Mouse (Mus musculus) heart, adult 2 months (tissue): ENCODE measurements around the gene Zfp688. TPM values are rescaled to one million over a fixed set of nuclear protein-coding genes. Genes with fewer than 3 reads are reported as not detected.

ENCODE experiments used
- DNase-seq, 2 experiments: peaks; one replicate each; pipeline ENCODE4 v3.0.0; 2021
- H3K27ac ChIP-seq: fragments of 200-600 bp; 2 replicates; pipeline ENCODE4 v1.8.1; 2022
- H3K27me3 ChIP-seq: fragments of 200-500 bp; 2 replicates; pipeline ENCODE4 v1.6.1; 2012; ENCODE audit warnings: mild to moderate bottlenecking, low read length, inconsistent platforms, mixed read lengths; ENCODE audit not compliant: control insufficient read depth, insufficient read depth
- H3K36me3 ChIP-seq: fragments of 200-500 bp; 2 replicates; pipeline ENCODE4 v1.6.1; 2012; ENCODE audit warnings: low read length, inconsistent platforms; ENCODE audit not compliant: control insufficient read depth, insufficient read depth
- H3K4me1 ChIP-seq: fragments of 200-500 bp; 2 replicates; pipeline ENCODE4 v1.6.1; 2011; ENCODE audit warnings: low read length; ENCODE audit not compliant: control insufficient read depth, insufficient read depth
- H3K4me3 ChIP-seq: fragments of 200-600 bp; 2 replicates; pipeline ENCODE4 v1.8.1; 2022
- H3K79me2 ChIP-seq: fragments of 200-500 bp; replicated peaks from 2 replicates; pipeline ENCODE4 v1.6.1; 2012; ENCODE audit warnings: mild to moderate bottlenecking, inconsistent platforms, low read length, moderate library complexity, mixed read lengths; ENCODE audit not compliant: control insufficient read depth, insufficient read depth
- H3K9ac ChIP-seq: fragments of 200-500 bp; 2 replicates; pipeline ENCODE4 v1.6.1; 2012; ENCODE audit warnings: low read depth, mild to moderate bottlenecking, control low read depth, inconsistent platforms, low read length, mixed read lengths
- CTCF ChIP-seq: fragments of 200-600 bp; IDR thresholded peaks from 2 replicates; pipeline ENCODE4 v1.8.1; 2022; ENCODE audit warnings: antibody characterized with exemption, mild to moderate bottlenecking, moderate library complexity
- EP300 ChIP-seq: fragments of 200-500 bp; IDR thresholded peaks from 2 replicates; pipeline ENCODE4 v1.6.1; 2011; ENCODE audit warnings: low read depth, low read length, control low read depth; ENCODE audit not compliant: insufficient read depth
- POLR2A ChIP-seq: fragments of 200-500 bp; IDR thresholded peaks from 2 replicates; pipeline ENCODE4 v1.6.1; 2011; ENCODE audit warnings: mild to moderate bottlenecking, low read depth, low read length, control low read depth; ENCODE audit not compliant: insufficient read depth
- WGBS: fragments of 180-500 bp; shearing (Covaris S2); methylation state at CpG from one replicate; pipeline ENCODE4 v1.1.7; 2018; 5-methylcytosine and 5-hydroxymethylcytosine counted together
- intact Hi-C: fragments of 180-260 bp; cut with DNase I; formaldehyde crosslinking; loops from one replicate; pipeline ENCODE4 v1.15.1; 2025
- polyA plus RNA-seq: library from polyadenylated mRNA; depleted of rRNA; stranded (reverse); fragments of >200 nt; gene quantifications from 2 replicates; pipeline ENCODE4 v1.2.3, GENCODE M21; 2012; rRNA removed
- total RNA-seq, 2 experiments: library from RNA; stranded (reverse); gene quantifications; 2 replicates each; pipeline ENCODE4 v1.2.3; 2021

Gene Zfp688
- total and polyA plus RNA-seq, 3 experiments: 3.3 to 4.9 (median 3.8) TPM

DNA sequence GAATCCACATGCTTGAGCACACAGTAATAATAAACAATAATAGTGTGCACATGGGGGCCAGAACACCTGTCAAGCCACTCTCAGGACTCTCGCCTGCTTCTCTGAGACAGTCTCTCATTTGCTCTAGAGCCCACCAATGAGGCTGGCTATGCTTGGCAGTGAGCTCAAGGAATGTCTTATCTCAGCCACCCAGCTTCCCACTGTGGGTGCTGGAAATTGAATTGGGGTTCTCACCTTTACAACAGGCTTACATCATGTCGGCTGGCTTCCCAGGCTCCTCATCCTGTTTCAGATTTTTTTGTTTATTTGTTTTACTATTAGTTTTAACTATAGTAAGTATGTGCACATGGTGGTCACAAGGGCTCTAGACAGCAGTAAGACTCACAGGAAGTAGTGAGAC lies 50.7 kb downstream of the Zfp688 start:
- 64% methylated on average over 2 of the region's 2 CpGs for WGBS

More for the DNA sequence above, 50.7 kb downstream of the Zfp688 start:
- no peaks in the 10 kb centered on the region for H3K79me2 ChIP-seq
- peaks cover 1% of the 10 kb centered on the region; the same call in 1 of the 2 replicates for H3K4me1 ChIP-seq
- no peaks in the 10 kb centered on the region for H3K27me3 ChIP-seq
- intact Hi-C loops: no loop called here
- no peak overlapping the region for H3K4me3 ChIP-seq
- no peak for TF ChIP-seq CTCF
- no peak for TF ChIP-seq EP300
- no peak for TF ChIP-seq POLR2A
- no peaks in the 10 kb centered on the region for H3K36me3 ChIP-seq
- no peak overlapping the region for H3K27ac ChIP-seq
- no peak for DNase-seq
- H3K9ac ChIP-seq: no peak overlapping the region

Other genes with a start within 250 kb of the Zfp688 start
- gene Cd2bp2, start 226.0 kb downstream of the Zfp688 start, total RNA-seq: 10 to 100 TPM; 33.4 to 35.2 TPM
- gene Cd2bp2, start 226.0 kb downstream of the Zfp688 start, polyA plus RNA-seq: 18.2 and 26.9 TPM in 2 replicates
- 10 to 100 TPM; 20.5 to 22.0 TPM for gene Tbc1d10b, start 213.6 kb downstream of the Zfp688 start, total RNA-seq
- gene Tbc1d10b, start 213.6 kb downstream of the Zfp688 start, polyA plus RNA-seq: 13.6 and 17.4 TPM in 2 replicates
- 1 to 10 TPM; 3.5 TPM for gene Mylpf, start 213.2 kb downstream of the Zfp688 start, total RNA-seq
- 0.74 and 1.1 TPM in 2 replicates for gene Mylpf, start 213.2 kb downstream of the Zfp688 start, polyA plus RNA-seq
- 1 to 10 TPM; 6.0 to 6.3 TPM for gene Zfp553, start 189.0 kb downstream of the Zfp688 start, total RNA-seq
- 5.0 and 6.5 TPM in 2 replicates for gene Zfp553, start 189.0 kb downstream of the Zfp688 start, polyA plus RNA-seq
- 1 to 10 TPM; 2.5 to 4.7 TPM for gene Sept1, start 188.9 kb downstream of the Zfp688 start, total RNA-seq
- gene Sept1, start 188.9 kb downstream of the Zfp688 start, polyA plus RNA-seq: 6.2 and 13.0 TPM in 2 replicates
- 10 to 100 TPM; 14.7 to 21.0 TPM for gene Zfp771, start 177.8 kb downstream of the Zfp688 start, total RNA-seq
- 16.9 and 30.0 TPM in 2 replicates for gene Zfp771, start 177.8 kb downstream of the Zfp688 start, polyA plus RNA-seq
- 10 to 100 TPM; 38.7 to 44.6 TPM for gene Dctpp1, start 161.4 kb downstream of the Zfp688 start, total RNA-seq
- gene Dctpp1, start 161.4 kb downstream of the Zfp688 start, polyA plus RNA-seq: 42.0 and 46.6 TPM in 2 replicates
- gene Sephs2, start 148.0 kb downstream of the Zfp688 start, total RNA-seq: 10 to 100 TPM; 27.2 to 32.9 TPM
- gene Sephs2, start 148.0 kb downstream of the Zfp688 start, polyA plus RNA-seq: 14.8 and 22.5 TPM in 2 replicates
- gene Itgal, start 125.8 kb downstream of the Zfp688 start, total RNA-seq: 1 to 10 TPM; 1.7 to 2.3 TPM
- gene Itgal, start 125.8 kb downstream of the Zfp688 start, polyA plus RNA-seq: 3.0 and 5.0 TPM in 2 replicates
- 10 to 100 TPM; 36.5 to 37.2 TPM for gene Zfp768, start 76.5 kb downstream of the Zfp688 start, total RNA-seq
- gene Zfp768, start 76.5 kb downstream of the Zfp688 start, polyA plus RNA-seq: 30.8 and 31.6 TPM in 2 replicates
- 1 to 10 TPM; 4.3 to 5.3 TPM for gene Zfp747, start 46.0 kb downstream of the Zfp688 start, total RNA-seq
- 2.9 and 3.9 TPM in 2 replicates for gene Zfp747, start 46.0 kb downstream of the Zfp688 start, polyA plus RNA-seq
- 1 to 10 TPM; 2.3 to 2.4 TPM for gene 9130019O22Rik, start 34.9 kb downstream of the Zfp688 start, total RNA-seq
- 1.7 and 2.4 TPM in 2 replicates for gene 9130019O22Rik, start 34.9 kb downstream of the Zfp688 start, polyA plus RNA-seq
- gene E430018J23Rik, start 28.4 kb downstream of the Zfp688 start, total RNA-seq: 1 to 10 TPM; 3.1 to 4.0 TPM
- gene E430018J23Rik, start 28.4 kb downstream of the Zfp688 start, polyA plus RNA-seq: 3.1 and 3.5 TPM in 2 replicates
- 1 to 10 TPM; 3.2 TPM for gene Zfp764, start 15.2 kb downstream of the Zfp688 start, total RNA-seq
- 2.6 and 3.5 TPM in 2 replicates for gene Zfp764, start 15.2 kb downstream of the Zfp688 start, polyA plus RNA-seq
- gene Zfp689, start 27.1 kb upstream of the Zfp688 start, total RNA-seq: 1 to 10 TPM in 1 of 2 experiments, under 1 TPM in 1; 0.93 to 1.5 TPM
- 1.8 and 2.0 TPM in 2 replicates for gene Zfp689, start 27.1 kb upstream of the Zfp688 start, polyA plus RNA-seq
- gene Prr14, start 37.5 kb upstream of the Zfp688 start, total RNA-seq: 10 to 100 TPM; 23.1 to 28.0 TPM
- 45.6 and 61.6 TPM in 2 replicates for gene Prr14, start 37.5 kb upstream of the Zfp688 start, polyA plus RNA-seq
- 10 to 100 TPM; 31.2 to 33.9 TPM for gene Fbrs, start 57.1 kb upstream of the Zfp688 start, total RNA-seq
- gene Fbrs, start 57.1 kb upstream of the Zfp688 start, polyA plus RNA-seq: 13.4 and 16.4 TPM in 2 replicates
- 10 to 100 TPM; 53.1 to 55.8 TPM for gene Srcap, start 89.9 kb upstream of the Zfp688 start, total RNA-seq
- gene Srcap, start 89.9 kb upstream of the Zfp688 start, polyA plus RNA-seq: 15.3 and 16.7 TPM in 2 replicates
- gene Gm42715, start 97.5 kb upstream of the Zfp688 start, total RNA-seq: 1 to 10 TPM; 7.8 to 8.2 TPM
- 7.9 and 9.3 TPM in 2 replicates for gene Gm42715, start 97.5 kb upstream of the Zfp688 start, polyA plus RNA-seq
- gene Tmem265, start 139.3 kb upstream of the Zfp688 start, total RNA-seq: not detected
- gene Tmem265, start 139.3 kb upstream of the Zfp688 start, polyA plus RNA-seq: not detected in 2 replicates
- gene Phkg2, start 151.3 kb upstream of the Zfp688 start, total RNA-seq: 10 to 100 TPM; 13.9 to 17.5 TPM
- 30.1 and 40.1 TPM in 2 replicates for gene Phkg2, start 151.3 kb upstream of the Zfp688 start, polyA plus RNA-seq
- gene Ccdc189, start 166.5 kb upstream of the Zfp688 start, total RNA-seq: 10 to 100 TPM; 10.4 to 11.7 TPM
- gene Ccdc189, start 166.5 kb upstream of the Zfp688 start, polyA plus RNA-seq: 10.6 and 11.4 TPM in 2 replicates
- gene Rnf40, start 166.7 kb upstream of the Zfp688 start, total RNA-seq: 10 to 100 TPM; 41.0 to 44.8 TPM
- gene Rnf40, start 166.7 kb upstream of the Zfp688 start, polyA plus RNA-seq: 18.2 and 27.3 TPM in 2 replicates
- 10 to 100 TPM; 17.7 to 24.9 TPM for gene Zfp629, start 193.7 kb upstream of the Zfp688 start, total RNA-seq
- 12.5 and 20.9 TPM in 2 replicates for gene Zfp629, start 193.7 kb upstream of the Zfp688 start, polyA plus RNA-seq